Mouse (Mus musculus): ENCODE results near the gene Cct5. TPM values are rescaled to one million over a fixed set of nuclear protein-coding genes. Genes with fewer than 3 reads are reported as not detected.

Cct5 gene
- polyA plus RNA-seq, 1 experiment from 2014 or later: 810 TPM

DNA sequence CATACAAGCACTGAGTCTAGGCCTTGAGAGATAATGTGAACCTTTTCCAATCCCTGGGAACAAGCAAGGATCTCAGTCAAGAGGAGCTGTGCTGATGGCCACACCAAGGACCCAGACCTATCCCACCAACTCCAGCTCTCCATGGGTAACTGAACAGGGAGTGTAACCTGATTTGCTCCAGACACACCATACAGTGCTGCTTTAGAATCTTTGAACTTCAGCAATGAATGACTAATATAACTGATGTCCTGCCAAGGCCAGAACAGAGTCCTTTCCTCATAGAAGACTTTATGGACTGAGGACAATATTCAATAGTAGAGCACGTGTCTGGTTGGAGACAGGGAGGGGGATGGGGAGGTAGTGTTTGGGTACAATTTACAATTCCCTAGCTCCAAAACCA lies 56.5 kb downstream of the Cct5 start:
- H3K4me3 ChIP-seq: no peak overlapping the region
- DNase-seq (ENCODE audit: extremely low spot score, low spot score): no peak
- WGBS: 72% methylated on average over 1 of the region's 1 CpGs
- no peaks in the 10 kb centered on the region for H3K27me3 ChIP-seq (ENCODE audit: poor library complexity, severe bottlenecking)
- no peaks in the 10 kb centered on the region for H3K9me3 ChIP-seq
- no peak overlapping the region for H3K27ac ChIP-seq
- no peaks in the 10 kb centered on the region for H3K36me3 ChIP-seq (replicated peaks)
- H3K4me1 ChIP-seq: peaks cover 35% of the 10 kb centered on the region

- no peaks in the 10 kb centered on the region for H3K36me3 ChIP-seq (replicated peaks)
- no peaks in the 10 kb centered on the region for H3K9me3 ChIP-seq
- peak overlapping the region; percentile 86 for H3K27ac ChIP-seq
- H3K4me3 ChIP-seq: no peak overlapping the region
- H3K4me1 ChIP-seq: peaks cover 35% of the 10 kb centered on the region
- 14% methylated on average over 3 of the region's 3 CpGs for WGBS
- H3K27me3 ChIP-seq (ENCODE audit: poor library complexity, severe bottlenecking): no peaks in the 10 kb centered on the region
- DNase-seq (ENCODE audit: extremely low spot score, low spot score): no peak
Measured at GRCm38 (mm10) chr15:31543246-31543645, 58.4 kb downstream of the Cct5 start.

GRCm38 (mm10) chr15:31542013-31542958 lies 59.3 kb downstream of the Cct5 start:
- Histone ChIP-seq H3K4me1 (peaks cover 33% of the 10 kb centered on the region), H3K27me3 (ENCODE audit: poor library complexity, severe bottlenecking) (no peaks in the 10 kb centered on the region), H3K4me3 (peak overlapping the region; percentile 24), H3K9me3 (no peaks in the 10 kb centered on the region), H3K36me3 (replicated peaks) (no peaks in the 10 kb centered on the region), H3K27ac (peak overlapping the region; percentile 86)
- 10% methylated on average over 10 of the region's 10 CpGs for WGBS
- no peak for DNase-seq (ENCODE audit: extremely low spot score, low spot score)

Other genes starting within 250 kb of the Cct5 start
- gene Ankrd33b, start 234.1 kb downstream of the Cct5 start, polyA plus RNA-seq (2016; fragmentation: Nextera tagmentation; extraction: Ambion mirVana): 0.30 and 0.50 TPM in 2 replicates
- 3.3 and 4.3 TPM in 2 replicates for gene Ropn1l, start 148.1 kb downstream of the Cct5 start, polyA plus RNA-seq (2016; fragmentation: Nextera tagmentation; extraction: Ambion mirVana)
- 44.0 and 44.9 TPM in 2 replicates for gene March6, start 70.8 kb downstream of the Cct5 start, polyA plus RNA-seq (2016; fragmentation: Nextera tagmentation; extraction: Ambion mirVana)
- gene Cmbl, start 36.4 kb downstream of the Cct5 start, polyA plus RNA-seq (2016; fragmentation: Nextera tagmentation; extraction: Ambion mirVana): 1.9 and 2.1 TPM in 2 replicates
- gene Fam173b, start within 50 bp of the Cct5 start, polyA plus RNA-seq (2016; fragmentation: Nextera tagmentation; extraction: Ambion mirVana): 15.8 and 16.6 TPM in 2 replicates

All from forebrain, embryonic 10.5 days (tissue).